Mouse (Mus musculus) kidney, adult 2 months (tissue): ENCODE measurements at regions not wholly inside any gene's neighbourhood (a gene's known extent, or its start where the extent isn't known, plus 50 kb on each side); places are given as distances from the start of the nearest gene placed in this dataset.

Experiments
- DNase-seq: peaks from one replicate; pipeline ENCODE4 v3.0.0; 2021
- H3K27ac ChIP-seq: fragments of 200-500 bp; 2 replicates; pipeline ENCODE4 v1.5.1; 2012; ENCODE audit warnings: low read depth, low read length, control low read depth, inconsistent platforms; ENCODE audit not compliant: insufficient read depth
- H3K27me3 ChIP-seq: fragments of 200-500 bp; replicated peaks from 2 replicates; pipeline ENCODE4 v1.6.1; 2012; ENCODE audit warnings: mild to moderate bottlenecking, moderate library complexity, low read length, inconsistent platforms; ENCODE audit not compliant: control insufficient read depth, insufficient read depth
- H3K36me3 ChIP-seq: fragments of 200-500 bp; 2 replicates; pipeline ENCODE4 v1.6.1; 2012; ENCODE audit warnings: mild to moderate bottlenecking, moderate library complexity, low read length, inconsistent platforms; ENCODE audit not compliant: control insufficient read depth, insufficient read depth
- H3K4me1 ChIP-seq: fragments of 200-500 bp; 2 replicates; pipeline ENCODE4 v1.6.1; 2011; ENCODE audit warnings: low read length; ENCODE audit not compliant: control insufficient read depth, insufficient read depth
- H3K4me3 ChIP-seq: fragments of 200-500 bp; 2 replicates; pipeline ENCODE4 v1.5.1; 2011; ENCODE audit warnings: mild to moderate bottlenecking, low read depth, low read length, control low read depth; ENCODE audit not compliant: insufficient read depth
- CTCF ChIP-seq: fragments of 200-500 bp; conservative IDR thresholded peaks from 2 replicates; pipeline ENCODE4 v1.5.1; 2011; ENCODE audit warnings: low read depth, mild to moderate bottlenecking, control low read depth, low read length, moderate library complexity, mixed read lengths; ENCODE audit not compliant: insufficient read depth, insufficient read length
- POLR2A ChIP-seq: fragments of 200-500 bp; IDR thresholded peaks from one replicate; pipeline ENCODE4 v1.6.1; 2011; ENCODE audit warnings: low read depth, low read length, control low read depth
- WGBS: fragments of 180-500 bp; shearing (Covaris S2); methylation state at CpG from one replicate; pipeline ENCODE4 v1.1.7; 2018; 5-methylcytosine and 5-hydroxymethylcytosine counted together

GRCm38 (mm10) chr15:61927385-61928120, 1004.7 kb upstream of the A1bg start:
- DNase-seq = no peak
- H3K4me3 ChIP-seq = no peak overlapping the region
- no peak for TF ChIP-seq CTCF
- no peak for TF ChIP-seq POLR2A
- no peaks in the 10 kb centered on the region for H3K27me3 ChIP-seq
- H3K27ac ChIP-seq = no peak overlapping the region
- no peaks in the 10 kb centered on the region for H3K4me1 ChIP-seq
- WGBS = 73% methylated on average over 15 of the region's 15 CpGs
- H3K36me3 ChIP-seq = no peaks in the 10 kb centered on the region

- H3K27me3 ChIP-seq = no peaks in the 10 kb centered on the region
- WGBS = 89% methylated on average over 2 of the region's 2 CpGs
- H3K4me1 ChIP-seq = no peaks in the 10 kb centered on the region
- no peak overlapping the region for H3K27ac ChIP-seq
- H3K36me3 ChIP-seq = no peaks in the 10 kb centered on the region
- no peak for DNase-seq
- no peak overlapping the region for H3K4me3 ChIP-seq
- TF ChIP-seq POLR2A = no peak
- TF ChIP-seq CTCF = no peak
Measured at GRCm38 (mm10) chr15:61920041-61920440, 997.2 kb upstream of the A1bg start.

DNA sequence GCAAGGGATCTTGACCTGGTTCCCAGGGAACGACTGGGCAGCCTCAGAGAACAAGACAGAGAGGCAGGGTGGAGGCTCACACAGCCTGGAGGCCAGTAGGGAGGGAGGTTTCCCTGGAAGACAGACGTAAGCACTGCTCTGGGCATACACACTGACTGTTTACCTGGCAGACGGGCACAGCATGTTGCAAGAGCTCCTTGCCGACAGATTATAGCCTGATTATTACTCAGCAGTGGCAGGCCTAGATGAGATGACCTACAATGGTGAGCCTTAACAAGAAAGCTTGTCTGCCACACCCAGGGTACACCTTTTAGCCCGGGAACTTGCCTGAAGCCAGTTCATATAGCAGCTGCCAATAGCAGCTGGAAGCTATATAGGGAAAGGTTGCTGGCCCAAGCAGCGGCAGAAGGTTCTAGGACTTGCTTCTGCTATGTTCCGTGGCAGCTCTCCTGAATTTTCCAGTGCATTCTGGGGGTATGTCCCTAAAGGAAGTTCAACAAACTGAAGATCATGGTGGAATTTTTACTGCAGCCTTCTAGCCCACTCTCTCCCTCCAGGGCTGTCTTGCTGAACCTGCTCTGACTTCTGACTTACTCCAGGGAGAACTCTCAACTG, 990.8 kb upstream of the A1bg start:
- no peaks in the 10 kb centered on the region for H3K36me3 ChIP-seq
- H3K4me3 ChIP-seq = no peak overlapping the region
- H3K4me1 ChIP-seq = no peaks in the 10 kb centered on the region
- no peaks in the 10 kb centered on the region for H3K27me3 ChIP-seq
- H3K27ac ChIP-seq = no peak overlapping the region
- WGBS = 84% methylated on average over 7 of the region's 7 CpGs
- TF ChIP-seq POLR2A (no peak), CTCF (no peak)
- no peak for DNase-seq

- Histone ChIP-seq H3K36me3 (no peaks in the 10 kb centered on the region), H3K4me3 (no peak overlapping the region), H3K4me1 (no peaks in the 10 kb centered on the region), H3K27ac (no peak overlapping the region), H3K27me3 (no peaks in the 10 kb centered on the region)
- WGBS = 88% methylated on average over 5 of the region's 5 CpGs
- TF ChIP-seq CTCF (no peak), POLR2A (no peak)
- no peak for DNase-seq
Measured at GRCm38 (mm10) chr15:61905165-61905845, 982.5 kb upstream of the A1bg start.

DNA sequence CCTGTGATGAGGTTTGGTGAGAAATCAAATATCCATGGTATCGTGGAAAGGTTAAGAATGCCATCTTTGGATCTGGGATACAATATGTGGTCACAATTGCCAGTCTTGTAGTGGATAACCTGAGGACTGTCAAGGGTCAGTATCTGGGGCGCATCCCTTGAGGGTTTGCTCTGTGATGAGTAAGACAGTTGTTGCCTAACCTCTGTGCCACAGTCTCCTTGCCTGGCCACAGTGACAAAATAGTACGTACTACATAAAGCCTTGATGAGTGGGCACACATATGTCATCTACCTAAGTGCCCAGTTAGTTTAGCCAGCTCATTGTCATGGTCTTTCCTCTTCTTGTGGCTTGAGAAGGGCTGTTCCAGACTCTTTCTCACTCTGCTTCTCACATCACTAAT, 977.0 kb upstream of the A1bg start:
- no peak for DNase-seq
- TF ChIP-seq POLR2A (no peak), CTCF (no peak)
- Histone ChIP-seq H3K4me3 (no peak overlapping the region), H3K4me1 (no peaks in the 10 kb centered on the region), H3K27ac (no peak overlapping the region), H3K36me3 (no peaks in the 10 kb centered on the region), H3K27me3 (no peaks in the 10 kb centered on the region)
- WGBS = 93% methylated on average over 3 of the region's 3 CpGs

DNA sequence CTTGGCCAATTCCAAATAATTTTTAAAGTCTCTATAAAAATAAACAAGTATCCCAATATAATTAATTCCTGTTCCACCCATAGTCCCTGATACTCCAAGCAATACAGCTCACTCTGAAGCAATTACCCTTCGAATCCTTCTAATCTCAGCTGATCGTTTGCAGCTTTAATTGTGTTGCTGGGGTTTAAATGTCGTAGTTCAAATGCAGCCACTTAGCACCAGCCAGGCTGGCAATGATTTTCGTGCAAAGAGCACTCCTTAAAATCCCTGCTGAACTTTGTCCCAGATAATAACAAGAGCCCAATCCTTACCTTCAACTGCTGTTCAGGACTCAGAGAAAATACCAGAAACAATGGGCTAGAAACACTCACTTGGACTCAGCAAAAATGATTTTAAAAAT, 974.8 kb upstream of the A1bg start:
- TF ChIP-seq POLR2A = no peak
- TF ChIP-seq CTCF = no peak
- H3K27me3 ChIP-seq = no peaks in the 10 kb centered on the region
- no peak overlapping the region for H3K4me3 ChIP-seq
- 58% methylated on average over 4 of the region's 4 CpGs for WGBS
- no peak for DNase-seq
- H3K36me3 ChIP-seq = no peaks in the 10 kb centered on the region
- no peak overlapping the region for H3K27ac ChIP-seq
- no peaks in the 10 kb centered on the region for H3K4me1 ChIP-seq

- Histone ChIP-seq H3K27ac (no peak overlapping the region), H3K27me3 (no peaks in the 10 kb centered on the region), H3K4me3 (no peak overlapping the region), H3K4me1 (no peaks in the 10 kb centered on the region), H3K36me3 (no peaks in the 10 kb centered on the region)
- DNase-seq = no peak
- TF ChIP-seq POLR2A (no peak), CTCF (no peak)
Measured at GRCm38 (mm10) chr15:61890330-61890729, 967.5 kb upstream of the A1bg start.
